Mouse (Mus musculus) hindbrain, embryonic 13.5 days (tissue): ENCODE measurements around the gene Sri. TPM values are rescaled to one million over a fixed set of nuclear protein-coding genes. Genes with fewer than 3 reads are reported as not detected.
A peak's percentile ranks its signal among the peaks of the same experiment; 100 is the strongest.
"Not testable (repeated sequence)": the region's sequence is repeated elsewhere in the genome, so short reads cannot be mapped to it uniquely, and the experiment has no call there.

ENCODE experiments used
- ATAC-seq: fragments of 200-750 bp; cut with Nextera tagmentation; 2 replicates; pipeline ENCODE4 v1.8.0; 2017; ENCODE audit warnings: moderate TSS enrichment; ENCODE audit not compliant: low FRiP score
- H3K27ac ChIP-seq: fragments of 300-500 bp; sonication (generic); 2 replicates; pipeline ENCODE4 v1.5.1; 2015; ENCODE audit warnings: inconsistent platforms, mild to moderate bottlenecking, moderate library complexity
- H3K27me3 ChIP-seq: fragments of 300-500 bp; sonication (generic); 2 replicates; pipeline ENCODE4 v1.6.1; 2015; ENCODE audit warnings: mild to moderate bottlenecking, inconsistent platforms
- H3K36me3 ChIP-seq: fragments of 300-500 bp; sonication (generic); 2 replicates; pipeline ENCODE4 v1.6.1; 2015; ENCODE audit warnings: mild to moderate bottlenecking, inconsistent platforms
- H3K4me1 ChIP-seq: fragments of 300-500 bp; sonication (generic); replicated peaks from 2 replicates; pipeline ENCODE4 v1.6.1; 2015; ENCODE audit warnings: inconsistent platforms
- H3K4me2 ChIP-seq: fragments of 300-500 bp; sonication (generic); 2 replicates; pipeline ENCODE4 v1.6.1; 2015; ENCODE audit warnings: inconsistent platforms, mild to moderate bottlenecking, moderate library complexity
- H3K4me3 ChIP-seq: fragments of 300-500 bp; sonication (generic); 2 replicates; pipeline ENCODE4 v1.5.1; 2015; ENCODE audit warnings: mild to moderate bottlenecking, inconsistent platforms
- H3K9ac ChIP-seq: fragments of 300-500 bp; sonication (generic); 2 replicates; pipeline ENCODE4 v1.6.1; 2015; ENCODE audit warnings: mild to moderate bottlenecking, inconsistent platforms
- H3K9me3 ChIP-seq: fragments of 300-500 bp; sonication (generic); 2 replicates; pipeline ENCODE4 v1.6.1; 2016; ENCODE audit warnings: inconsistent platforms
- WGBS: fragments of 180-500 bp; shearing (Covaris S2); methylation state at CpG from one replicate; pipeline ENCODE4 v1.1.7; 2015; 5-methylcytosine and 5-hydroxymethylcytosine counted together
- polyA plus RNA-seq: library from polyadenylated mRNA; unstranded; fragments of >200 nt; fragmentation: Nextera tagmentation; extraction: Ambion mirVana; gene quantifications from 2 replicates; pipeline ENCODE4 v1.2.1, GENCODE M21; 2015

The Sri gene
- 182 and 185 TPM in 2 replicates for polyA plus RNA-seq

DNA sequence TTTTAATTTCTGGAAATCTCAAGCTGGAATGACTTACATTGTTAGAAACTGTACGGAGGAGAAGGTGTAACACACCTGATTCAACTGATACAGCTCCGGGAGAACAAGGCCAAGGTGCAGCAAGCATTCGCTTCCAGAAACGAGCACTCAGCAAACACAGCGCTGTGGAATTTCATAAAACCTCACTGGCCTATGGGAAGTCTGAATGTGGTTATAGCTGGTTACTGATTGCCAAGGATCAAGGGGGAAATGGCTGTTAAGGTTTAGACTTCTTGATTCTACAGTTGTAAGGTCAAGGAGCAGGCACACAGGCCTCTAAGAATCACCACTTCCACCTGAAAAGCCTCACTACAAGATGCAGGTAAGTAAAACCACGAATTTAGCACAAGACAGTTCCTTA, at the start of gene Sri:
Sri (plus strand) TSS at position 224 of the 400 bp plus-strand sequence.
- H3K9ac ChIP-seq, result no peak within 1 kb of the TSS
- H3K27ac ChIP-seq, result no peak within 1 kb of the TSS
- WGBS, result 84% methylated on average over 6 of the region's 6 CpGs
- H3K27me3 ChIP-seq, result no peaks in the 10 kb centered on the region
- H3K36me3 ChIP-seq, result no peaks in the 10 kb centered on the region
- H3K4me3 ChIP-seq, result no peak within 1 kb of the TSS
- H3K9me3 ChIP-seq, result no peaks in the 10 kb centered on the region
- H3K4me1 ChIP-seq, result no peaks in the 10 kb centered on the region
- no peak within 1 kb of the TSS for H3K4me2 ChIP-seq
- no peak for ATAC-seq

DNA sequence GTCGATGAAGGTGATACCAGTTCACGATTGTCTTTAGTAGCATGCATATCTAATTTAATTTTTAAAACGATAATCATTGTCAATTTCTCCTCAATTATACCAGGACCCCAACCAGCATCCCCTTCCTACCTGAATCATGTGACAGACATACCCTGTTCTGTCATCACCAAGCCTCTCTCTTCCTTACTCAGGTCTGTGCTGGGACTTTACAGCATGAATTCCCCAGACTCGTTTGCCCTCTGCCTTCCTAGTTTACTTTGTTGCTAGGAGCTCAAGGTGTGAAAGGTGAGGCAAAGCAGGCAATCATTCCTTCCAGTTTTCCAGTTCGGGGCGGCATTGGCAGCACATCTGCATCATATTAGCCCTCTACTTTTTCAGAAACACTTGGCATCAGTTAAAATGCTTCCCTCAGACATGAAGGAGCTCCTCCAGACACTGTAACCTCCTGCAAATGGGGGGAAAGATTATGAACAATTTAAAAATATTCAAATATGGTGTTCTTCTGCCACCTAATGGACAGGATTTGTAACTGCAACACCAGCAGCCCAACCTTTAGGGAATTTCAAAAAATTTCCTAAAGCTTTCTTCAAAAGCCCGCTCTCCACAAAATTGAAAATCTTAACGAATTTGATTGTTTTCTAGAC, 49.4 kb upstream of the Sri start:
- 59% methylated on average over 8 of the region's 8 CpGs for WGBS
- Histone ChIP-seq H3K36me3 (no peaks in the 10 kb centered on the region), H3K4me2 (no peak overlapping the region), H3K4me3 (no peak overlapping the region), H3K9me3 (no peaks in the 10 kb centered on the region), H3K4me1 (peaks cover 3% of the 10 kb centered on the region), H3K9ac (no peak overlapping the region), H3K27me3 (no peaks in the 10 kb centered on the region), H3K27ac (no peak overlapping the region)
- peak; percentile 57; the same call in 1 of the 2 replicates for ATAC-seq

DNA sequence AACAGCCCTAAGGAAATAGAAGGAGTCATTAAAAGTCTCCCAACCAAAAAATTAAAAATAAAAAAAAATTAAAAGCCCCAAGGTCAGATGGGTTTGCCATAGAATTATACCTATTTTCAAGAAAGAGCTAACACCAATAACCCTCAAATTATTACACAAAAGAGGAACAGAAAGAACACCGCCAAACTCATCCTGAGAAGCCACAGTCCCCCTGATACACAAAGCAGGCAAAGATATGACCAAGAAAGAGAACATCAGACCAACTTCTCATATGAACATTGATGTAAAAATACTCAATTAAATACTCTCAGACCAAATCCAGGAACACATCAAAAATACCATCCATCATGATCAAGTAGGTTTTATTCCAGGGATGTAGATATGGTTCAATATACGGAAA, 48.8 kb upstream of the Sri start:
- H3K4me2 ChIP-seq, result no peak overlapping the region
- WGBS, result 93% methylated on average over 2 of the region's 2 CpGs
- no peak overlapping the region for H3K27ac ChIP-seq
- no peaks in the 10 kb centered on the region for H3K36me3 ChIP-seq
- no peaks in the 10 kb centered on the region for H3K9me3 ChIP-seq
- no peak for ATAC-seq
- H3K4me1 ChIP-seq, result peaks cover 3% of the 10 kb centered on the region
- H3K27me3 ChIP-seq, result no peaks in the 10 kb centered on the region
- no peak overlapping the region for H3K4me3 ChIP-seq
- no peak overlapping the region for H3K9ac ChIP-seq

DNA sequence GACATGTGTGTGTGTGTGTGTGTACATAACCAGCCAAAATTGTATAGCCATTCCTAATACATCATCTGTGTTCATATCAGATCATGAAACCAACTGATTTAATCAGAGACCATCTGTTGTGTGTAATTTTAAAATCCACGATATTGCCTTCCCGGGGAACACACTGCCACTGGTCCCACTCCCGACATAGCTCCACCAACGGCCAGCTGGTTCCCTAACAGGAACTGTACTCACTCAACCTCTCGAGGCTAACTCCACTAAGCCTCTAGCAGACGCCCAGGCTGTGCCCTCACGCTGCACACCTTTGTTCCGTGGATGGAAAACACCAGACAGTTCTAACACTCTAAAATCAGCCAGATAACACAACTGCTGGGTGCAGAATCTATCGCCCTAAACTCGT, 45.4 kb upstream of the Sri start:
- ATAC-seq, result no peak
- H3K27me3 ChIP-seq, result no peaks in the 10 kb centered on the region
- H3K4me2 ChIP-seq, result no peak overlapping the region
- no peak overlapping the region for H3K27ac ChIP-seq
- no peaks in the 10 kb centered on the region for H3K36me3 ChIP-seq
- H3K4me3 ChIP-seq, result no peak overlapping the region
- no peaks in the 10 kb centered on the region for H3K9me3 ChIP-seq
- peaks cover 3% of the 10 kb centered on the region for H3K4me1 ChIP-seq
- H3K9ac ChIP-seq, result no peak overlapping the region
- 83% methylated on average over 10 of the region's 10 CpGs for WGBS

DNA sequence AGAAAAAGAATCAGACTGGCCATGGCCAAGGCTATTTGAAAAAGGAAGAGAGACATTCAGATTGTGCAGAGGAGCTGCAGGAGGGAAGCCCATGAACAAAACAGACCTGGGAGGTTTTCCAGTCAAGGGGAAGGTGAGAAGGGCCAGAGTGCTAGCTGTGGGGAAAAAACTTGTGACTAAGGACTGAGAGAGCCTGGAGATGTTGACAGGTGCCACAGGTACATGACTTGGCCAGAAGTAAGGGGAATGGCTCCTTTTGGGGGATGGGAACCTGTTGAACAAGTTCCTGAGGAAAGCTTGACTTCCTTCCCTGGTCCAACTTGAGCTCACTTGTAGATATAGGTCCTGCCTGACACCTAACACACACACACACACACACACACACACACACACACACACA, 43.1 kb upstream of the Sri start:
- Histone ChIP-seq H3K27me3 (no peaks in the 10 kb centered on the region), H3K4me1 (no peaks in the 10 kb centered on the region), H3K27ac (no peak overlapping the region), H3K4me2 (no peak overlapping the region), H3K4me3 (no peak overlapping the region), H3K9me3 (no peaks in the 10 kb centered on the region), H3K36me3 (no peaks in the 10 kb centered on the region), H3K9ac (no peak overlapping the region)
- ATAC-seq, result no peak

DNA sequence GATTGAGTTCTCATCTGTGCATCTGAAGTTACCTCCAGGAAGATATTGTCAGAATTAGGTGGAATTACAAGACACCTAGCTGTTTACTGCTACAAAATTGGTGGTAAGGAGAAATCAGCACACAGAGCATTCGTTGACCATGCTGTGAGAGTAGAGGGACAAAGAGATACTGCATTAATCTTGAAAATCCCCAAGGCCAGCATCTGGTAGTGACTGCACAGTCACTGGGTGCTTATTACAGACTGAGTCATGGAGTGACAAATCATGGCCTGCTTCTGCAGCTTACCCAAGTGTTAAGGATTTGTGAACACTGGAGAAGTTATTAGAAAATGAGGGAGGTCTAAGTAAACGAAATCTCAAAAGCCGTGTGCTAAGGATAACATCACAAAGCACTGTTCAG, 32.6 kb upstream of the Sri start:
- Histone ChIP-seq H3K27me3 (no peaks in the 10 kb centered on the region), H3K4me1 (no peaks in the 10 kb centered on the region), H3K9ac (no peak overlapping the region), H3K4me3 (no peak overlapping the region), H3K9me3 (peaks cover 5% of the 10 kb centered on the region; the same call in 1 of the 2 replicates), H3K36me3 (no peaks in the 10 kb centered on the region), H3K27ac (no peak overlapping the region), H3K4me2 (no peak overlapping the region)
- 78% methylated on average over 3 of the region's 3 CpGs for WGBS
- no peak for ATAC-seq

DNA sequence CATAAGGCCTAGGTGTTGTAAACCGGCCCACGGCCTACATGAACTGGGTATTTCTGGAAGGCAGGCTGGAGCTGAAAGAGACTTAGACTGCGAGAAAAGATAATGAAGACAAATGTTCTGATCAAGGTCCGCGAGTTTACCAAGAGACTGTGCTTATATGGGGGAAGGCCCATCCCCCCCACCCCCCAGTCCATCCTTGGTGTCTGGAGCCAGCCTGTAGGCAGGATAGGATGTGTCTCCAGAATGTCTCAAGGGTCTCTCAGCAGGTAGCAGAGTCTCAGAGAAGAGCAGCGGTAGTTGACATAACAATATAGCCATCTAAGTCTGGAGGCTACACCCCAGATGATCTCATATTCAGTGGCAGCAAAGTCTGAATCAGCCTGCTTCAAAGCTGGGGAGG, 11.3 kb upstream of the Sri start:
- 92% methylated on average over 6 of the region's 6 CpGs for WGBS
- not testable (repeated sequence) for ATAC-seq, H3K4me2 ChIP-seq, H3K4me1 ChIP-seq, H3K27me3 ChIP-seq, H3K9ac ChIP-seq, H3K36me3 ChIP-seq, H3K9me3 ChIP-seq, H3K27ac ChIP-seq, H3K4me3 ChIP-seq

DNA sequence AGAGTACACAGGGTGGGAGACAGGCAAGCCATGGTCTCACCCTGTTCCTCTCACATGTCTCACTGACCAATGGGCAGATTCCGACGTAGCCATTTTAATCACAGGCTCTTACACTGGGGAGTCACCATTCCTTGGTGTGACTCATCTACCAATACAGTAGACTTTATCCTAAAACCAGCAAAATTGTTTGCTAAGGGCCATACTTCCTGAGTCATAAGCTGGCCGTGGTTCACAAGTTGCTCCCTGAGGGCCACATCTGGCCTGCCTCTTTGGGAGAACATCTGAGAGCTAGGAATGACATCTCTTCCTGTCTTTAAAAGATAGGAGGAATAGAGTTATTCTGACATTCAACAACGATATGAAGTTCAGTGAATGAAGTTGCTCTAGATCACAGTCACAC, 7.9 kb downstream of the Sri start:
- Histone ChIP-seq H3K4me1 (peaks cover 15% of the 10 kb centered on the region), H3K36me3 (no peaks in the 10 kb centered on the region), H3K9me3 (no peaks in the 10 kb centered on the region), H3K27me3 (no peaks in the 10 kb centered on the region), H3K9ac (no peak overlapping the region), H3K4me2 (no peak overlapping the region), H3K27ac (no peak overlapping the region), H3K4me3 (no peak overlapping the region)
- no peak for ATAC-seq
- 96% methylated on average over 4 of the region's 4 CpGs for WGBS

DNA sequence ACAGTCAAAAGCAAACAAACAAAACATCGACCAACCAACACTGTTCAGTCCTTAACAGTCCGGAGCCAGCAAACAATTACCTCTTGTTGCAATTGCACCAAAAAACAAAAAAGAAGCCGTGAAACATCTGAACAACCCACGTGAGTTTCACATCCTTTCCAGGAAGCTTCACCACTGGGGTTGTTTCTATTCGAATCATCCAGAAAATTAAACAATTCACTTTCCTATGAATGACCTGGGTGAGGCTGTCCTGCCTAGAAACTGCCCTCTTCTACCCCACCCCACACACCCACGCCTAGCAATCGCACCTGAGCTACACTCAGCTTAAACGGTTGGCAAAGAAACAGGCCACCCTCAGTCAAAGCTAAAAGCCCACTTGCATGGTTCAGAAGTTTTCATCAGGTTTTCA, 9.8 kb downstream of the Sri start:
- peak overlapping the region; percentile 89 for H3K9ac ChIP-seq
- peak; percentile 46 for ATAC-seq
- peak overlapping the region; percentile 85 for H3K4me3 ChIP-seq
- 36% methylated on average over 8 of the region's 8 CpGs for whole genome bisulfite sequencing
- H3K27me3 ChIP-seq, result no peaks in the 10 kb centered on the region
- no peak overlapping the region; the same call in 1 of the 2 replicates for H3K27ac ChIP-seq
- H3K4me2 ChIP-seq, result peak overlapping the region; percentile 58
- peaks cover 11% of the 10 kb centered on the region for H3K36me3 ChIP-seq
- no peaks in the 10 kb centered on the region for H3K9me3 ChIP-seq
- peaks cover 15% of the 10 kb centered on the region for H3K4me1 ChIP-seq

DNA sequence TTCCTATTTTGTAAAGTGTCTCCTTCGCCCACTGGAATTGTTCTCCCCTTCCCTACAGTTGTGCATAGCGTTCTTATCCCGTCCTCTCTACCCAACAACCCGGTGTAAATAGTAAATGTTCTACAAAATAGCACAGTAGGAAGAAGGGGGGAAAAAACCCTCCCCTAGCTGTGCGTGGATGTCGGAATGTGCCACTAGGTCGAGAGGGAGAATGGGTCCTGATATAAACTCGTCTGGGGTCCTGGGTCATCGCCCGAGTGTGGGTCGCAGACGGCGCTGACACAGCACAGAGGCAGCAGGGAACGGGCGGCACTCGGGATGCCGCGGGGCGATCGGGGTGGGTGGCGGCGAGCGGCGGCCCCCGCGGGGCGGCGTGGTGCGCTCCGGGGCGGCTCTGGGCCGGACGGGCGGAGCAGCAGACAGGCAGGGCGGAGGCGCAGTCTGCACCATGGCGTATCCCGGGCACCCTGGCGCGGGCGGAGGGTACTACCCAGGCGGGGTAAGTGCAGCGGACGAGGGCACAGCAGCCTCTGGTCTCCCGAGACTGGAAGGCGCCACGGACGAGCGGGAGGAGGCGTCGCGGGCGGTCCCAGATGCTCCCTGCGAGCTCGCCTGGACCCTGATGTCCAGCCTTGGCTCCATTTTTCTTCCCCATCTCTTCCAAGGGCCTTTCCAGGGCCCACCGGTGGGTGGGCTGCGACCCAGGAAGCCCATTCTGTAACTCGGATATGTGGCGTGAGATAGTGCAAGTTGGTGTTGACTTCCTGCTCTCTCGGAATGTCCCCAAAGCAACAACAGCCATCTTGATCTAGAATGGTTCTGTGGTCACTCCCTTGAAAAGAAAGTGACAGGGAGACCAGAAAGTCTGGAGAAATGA, 10.5 kb downstream of the Sri start:
- peaks cover 17% of the 10 kb centered on the region for H3K36me3 ChIP-seq
- peak overlapping the region; percentile 89 for H3K9ac ChIP-seq
- H3K9me3 ChIP-seq, result no peaks in the 10 kb centered on the region
- WGBS, result under 1% methylated on average over 54 of the region's 60 CpGs
- peak overlapping the region; percentile 58 for H3K4me2 ChIP-seq
- peak overlapping the region; percentile 84 for H3K27ac ChIP-seq
- ATAC-seq, result peak; percentile 98
- no peaks in the 10 kb centered on the region for H3K27me3 ChIP-seq
- H3K4me3 ChIP-seq, result peak overlapping the region; percentile 85
- H3K4me1 ChIP-seq, result peaks cover 15% of the 10 kb centered on the region

DNA sequence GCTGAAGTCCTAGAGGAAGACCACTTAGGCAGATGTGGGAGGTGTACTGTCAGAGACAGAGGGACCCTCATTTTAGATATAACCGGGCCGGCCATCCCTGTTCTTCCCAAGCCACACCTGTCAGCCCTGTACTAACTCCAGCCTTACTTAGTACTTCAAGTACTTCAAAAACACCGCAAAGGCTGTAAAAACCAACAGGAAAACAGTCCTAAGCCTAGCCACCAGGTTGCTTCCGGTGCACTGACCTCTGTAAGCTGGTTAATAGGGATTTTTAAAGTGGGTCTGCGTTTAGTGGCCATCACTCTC, 11.1 kb downstream of the Sri start:
- ATAC-seq, result no peak
- Histone ChIP-seq H3K4me1 (peaks cover 15% of the 10 kb centered on the region), H3K9me3 (no peaks in the 10 kb centered on the region), H3K36me3 (peaks cover 22% of the 10 kb centered on the region), H3K4me2 (peak overlapping the region; percentile 58), H3K27me3 (no peaks in the 10 kb centered on the region), H3K9ac (peak overlapping the region; percentile 89), H3K4me3 (peak overlapping the region; percentile 85), H3K27ac (peak overlapping the region; percentile 84; the same call in 1 of the 2 replicates)
- 77% methylated on average over 5 of the region's 5 CpGs for WGBS

DNA sequence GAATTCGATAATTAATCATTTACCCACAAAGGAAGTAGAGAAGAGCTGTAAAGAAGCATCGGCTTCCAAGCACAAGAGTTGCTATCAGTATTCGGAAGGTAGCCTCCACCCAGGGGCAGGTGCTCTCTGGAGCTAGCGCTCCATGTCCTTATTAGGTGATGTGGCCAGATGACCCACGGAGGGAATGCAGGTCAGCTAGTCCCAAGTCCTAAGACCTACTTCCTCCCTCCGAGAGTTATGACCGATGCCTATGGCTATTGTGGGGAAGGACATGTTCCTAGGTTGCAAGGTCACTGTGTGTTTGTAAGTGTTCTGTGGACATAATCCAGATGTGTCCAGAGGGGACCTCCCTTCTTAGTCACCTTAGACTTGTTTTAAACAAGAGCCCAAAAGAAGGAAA, 12.2 kb downstream of the Sri start:
- no peak overlapping the region for H3K27ac ChIP-seq
- H3K4me1 ChIP-seq, result peaks cover 15% of the 10 kb centered on the region
- ATAC-seq, result no peak
- no peak overlapping the region for H3K4me2 ChIP-seq
- 92% methylated on average over 7 of the region's 7 CpGs for WGBS
- no peak overlapping the region for H3K9ac ChIP-seq
- H3K4me3 ChIP-seq, result no peak overlapping the region
- H3K27me3 ChIP-seq, result no peaks in the 10 kb centered on the region
- H3K36me3 ChIP-seq, result peaks cover 26% of the 10 kb centered on the region
- H3K9me3 ChIP-seq, result no peaks in the 10 kb centered on the region

DNA sequence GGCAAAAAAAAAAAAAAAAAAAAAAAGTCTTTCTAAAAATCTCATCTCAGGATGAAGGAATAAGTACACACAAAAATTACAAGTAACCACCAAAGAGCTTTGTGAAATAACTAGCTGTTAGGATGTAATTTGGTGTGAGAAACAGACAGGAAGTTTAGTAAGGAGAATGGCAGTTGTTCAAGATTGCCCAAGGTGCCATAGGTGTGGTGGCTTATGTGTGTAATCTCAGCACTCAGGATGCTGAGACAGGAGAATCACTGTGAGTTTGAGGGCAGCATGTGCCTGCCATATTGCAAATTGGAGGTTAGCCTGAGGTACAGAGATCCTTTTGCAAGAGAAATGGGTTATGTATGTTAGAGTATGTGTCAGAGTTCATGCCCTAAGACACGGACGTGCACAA, 16.6 kb downstream of the Sri start:
- no peak overlapping the region for H3K9ac ChIP-seq
- 100% methylated on average over 2 of the region's 2 CpGs for WGBS
- H3K4me3 ChIP-seq, result no peak overlapping the region
- no peak overlapping the region for H3K27ac ChIP-seq
- H3K27me3 ChIP-seq, result no peaks in the 10 kb centered on the region
- H3K36me3 ChIP-seq, result peaks cover 69% of the 10 kb centered on the region
- H3K4me1 ChIP-seq, result peaks cover 2% of the 10 kb centered on the region
- no peaks in the 10 kb centered on the region for H3K9me3 ChIP-seq
- H3K4me2 ChIP-seq, result no peak overlapping the region
- no peak for ATAC-seq
